Mouse (Mus musculus) small intestine, adult 2 months (tissue): Measurements from ENCODE around the gene Atg4d.

Source experiments
- CTCF ChIP-seq: fragments of 200-500 bp; IDR thresholded peaks from 2 replicates; pipeline ENCODE4 v1.5.1; 2012; ENCODE audit warnings: low read depth, mild to moderate bottlenecking, control low read depth, inconsistent platforms, low read length, moderate library complexity, mixed read lengths; ENCODE audit not compliant: insufficient replicate concordance, insufficient read length; ENCODE audit errors: extremely low read depth
- POLR2A ChIP-seq: fragments of 200-500 bp; IDR thresholded peaks from 2 replicates; pipeline ENCODE4 v1.6.1; 2012; ENCODE audit warnings: low read depth, mild to moderate bottlenecking, control low read depth, inconsistent platforms, low read length, moderate library complexity

DNA sequence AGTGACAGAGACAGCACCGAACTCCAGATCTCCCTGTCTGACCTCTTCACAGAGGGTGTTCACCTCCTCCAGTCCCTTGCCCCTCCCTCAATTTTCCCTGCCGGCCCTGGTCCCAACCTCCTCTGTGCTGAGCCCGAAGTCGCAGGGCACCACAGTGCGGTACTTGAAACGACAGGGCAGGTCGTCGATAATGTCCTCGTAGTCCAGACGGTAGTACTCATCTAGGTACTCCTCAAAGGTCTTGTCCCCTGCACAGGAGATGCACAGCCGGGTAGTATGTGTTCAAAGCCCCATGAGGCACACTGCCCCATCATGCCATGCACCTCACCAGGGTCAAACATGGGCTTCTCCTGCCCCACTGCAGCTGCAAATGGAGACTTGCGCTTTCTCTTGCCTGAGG lies 10.6 kb downstream of the Atg4d start:
- TF ChIP-seq POLR2A, result no peak
- TF ChIP-seq CTCF, result no peak
